Mouse (Mus musculus) liver, embryonic 11.5 days (tissue): ENCODE results near the gene Aspa. TPM values are rescaled to one million over a fixed set of nuclear protein-coding genes. Genes with fewer than 3 reads are reported as not detected.

Experiments
- ATAC-seq: fragments of 200-750 bp; cut with Nextera tagmentation; replicated peaks from 2 replicates; pipeline ENCODE4 v1.8.0; 2017; ENCODE audit warnings: moderate number of reproducible peaks, mild to moderate bottlenecking, moderate TSS enrichment, moderate library complexity; ENCODE audit not compliant: low FRiP score
- DNase-seq: peaks from one replicate; pipeline ENCODE4 v3.0.0-alpha.2; 2017; ENCODE audit warnings: low spot score
- H3K27ac ChIP-seq: fragments of 300-500 bp; sonication (generic); 2 replicates; pipeline ENCODE4 v1.5.1; 2014; ENCODE audit warnings: mild to moderate bottlenecking, low read depth, low read length, control low read depth
- H3K27me3 ChIP-seq: fragments of 300-500 bp; sonication (generic); replicated peaks from 2 replicates; pipeline ENCODE4 v1.6.1; 2014; ENCODE audit warnings: low read length, mixed read lengths; ENCODE audit not compliant: control insufficient read depth, insufficient read depth
- H3K36me3 ChIP-seq: fragments of 300-500 bp; sonication (generic); 2 replicates; pipeline ENCODE4 v1.6.1; 2014; ENCODE audit warnings: mild to moderate bottlenecking, low read length, moderate library complexity, mixed read lengths; ENCODE audit not compliant: control insufficient read depth, insufficient read depth
- H3K4me1 ChIP-seq: fragments of 300-500 bp; sonication (generic); replicated peaks from 2 replicates; pipeline ENCODE4 v1.6.1; 2014; ENCODE audit warnings: low read length, mixed read lengths; ENCODE audit not compliant: control insufficient read depth, insufficient read depth
- H3K4me2 ChIP-seq: fragments of 300-500 bp; sonication (generic); 2 replicates; pipeline ENCODE4 v1.6.1; 2014; ENCODE audit warnings: mild to moderate bottlenecking, control low read depth, moderate library complexity
- H3K4me3 ChIP-seq: fragments of 300-500 bp; sonication (generic); 2 replicates; pipeline ENCODE4 v1.5.1; 2014; ENCODE audit warnings: low read depth, low read length, control low read depth
- H3K9ac ChIP-seq: fragments of 300-500 bp; sonication (generic); 2 replicates; pipeline ENCODE4 v1.6.1; 2014; ENCODE audit warnings: low read depth, low read length, control low read depth
- H3K9me3 ChIP-seq: fragments of 300-500 bp; sonication (generic); 2 replicates; pipeline ENCODE4 v1.6.1; 2016; ENCODE audit warnings: low read length, inconsistent platforms, mixed read lengths; ENCODE audit not compliant: control insufficient read depth
- WGBS: fragments of 180-500 bp; shearing (Covaris S2); extraction: QIAGEN DNeasy Blood & Tissue Kit; methylation state at CpG from one replicate; pipeline ENCODE4 v1.1.7; 2014; 5-methylcytosine and 5-hydroxymethylcytosine counted together
- polyA plus RNA-seq: library from polyadenylated mRNA; unstranded; fragments of >200 nt; fragmentation: Nextera tagmentation; extraction: Ambion mirVana; gene quantifications from 2 replicates; pipeline ENCODE4 v1.2.1, GENCODE M21; 2014

Gene Aspa
- polyA plus RNA-seq, result 0.82 and 2.1 TPM in 2 replicates

DNA sequence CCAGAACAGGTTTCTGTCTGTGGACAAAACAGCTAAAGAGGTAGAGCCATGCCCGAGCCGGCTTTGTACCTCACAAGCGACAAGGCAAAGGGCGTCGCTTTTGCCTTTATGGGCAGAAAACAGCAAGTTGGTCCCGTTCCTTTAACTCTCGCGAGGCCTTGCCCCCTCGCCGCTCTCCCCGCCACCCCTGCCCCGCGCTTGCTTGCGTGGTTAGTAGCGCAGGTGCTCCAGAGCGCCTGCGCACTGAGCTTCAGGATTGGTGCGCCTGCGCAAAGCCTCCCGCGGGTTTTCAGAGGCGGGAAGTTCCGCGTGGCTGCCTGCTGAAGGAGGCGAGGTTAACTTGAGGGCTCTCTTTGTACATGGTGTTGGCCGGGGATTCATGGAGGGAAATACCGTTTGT lies at the start of gene Aspa, which contains the start of the genes Gm49340 and Spata22:
Gene Aspa (minus strand): TSS at position 155 of the 400 bp plus-strand sequence.
Gene Gm49340 (plus strand): TSS at position 300 of the 400 bp plus-strand sequence.
Gene Spata22 (plus strand): TSS at position 300 of the 400 bp plus-strand sequence.
- Histone ChIP-seq H3K4me3 (no peak within 1 kb of the TSS), H3K9ac (no peak within 1 kb of the TSS), H3K27me3 (no peaks in the 10 kb centered on the region), H3K9me3 (no peaks in the 10 kb centered on the region), H3K4me2 (no peak within 1 kb of the TSS), H3K27ac (no peak within 1 kb of the TSS), H3K36me3 (no peaks in the 10 kb centered on the region), H3K4me1 (no peaks in the 10 kb centered on the region)
- ATAC-seq (no peak), DNase-seq (no peak)
- WGBS, result 71% methylated on average over 27 of the region's 27 CpGs

GRCm38 (mm10) chr11:73370946-73371345 lies 41.5 kb upstream of the Aspa start, which contains the start of gene Olfr376:
TSS of gene Olfr376 (plus strand) at chr11:73371246.
- no peak within 1 kb of the TSS for H3K27ac ChIP-seq
- ATAC-seq (no peak), DNase-seq (no peak)
- H3K4me1 ChIP-seq, result no peaks in the 10 kb centered on the region
- H3K9ac ChIP-seq, result no peak within 1 kb of the TSS
- no peak within 1 kb of the TSS for H3K4me2 ChIP-seq
- H3K36me3 ChIP-seq, result no peaks in the 10 kb centered on the region
- H3K9me3 ChIP-seq, result no peaks in the 10 kb centered on the region; the same call in 1 of the 2 replicates
- no peaks in the 10 kb centered on the region for H3K27me3 ChIP-seq
- no peak within 1 kb of the TSS for H3K4me3 ChIP-seq
- 73% methylated on average over 2 of the region's 2 CpGs for WGBS

- Histone ChIP-seq H3K4me3 (no peak within 1 kb of the TSS), H3K9me3 (no peaks in the 10 kb centered on the region), H3K9ac (no peak within 1 kb of the TSS), H3K27ac (no peak within 1 kb of the TSS), H3K36me3 (no peaks in the 10 kb centered on the region), H3K4me1 (no peaks in the 10 kb centered on the region), H3K27me3 (no peaks in the 10 kb centered on the region), H3K4me2 (no peak within 1 kb of the TSS)
- ATAC-seq, result no peak
- 41% methylated on average over 3 of the region's 3 CpGs for WGBS
- DNase-seq, result no peak
Observed at GRCm38 (mm10) chr11:73350483-73350882, 21.1 kb upstream of the Aspa start, which contains the start of gene Olfr20. TSS of gene Olfr20 (plus strand) at chr11:73350783.

DNA sequence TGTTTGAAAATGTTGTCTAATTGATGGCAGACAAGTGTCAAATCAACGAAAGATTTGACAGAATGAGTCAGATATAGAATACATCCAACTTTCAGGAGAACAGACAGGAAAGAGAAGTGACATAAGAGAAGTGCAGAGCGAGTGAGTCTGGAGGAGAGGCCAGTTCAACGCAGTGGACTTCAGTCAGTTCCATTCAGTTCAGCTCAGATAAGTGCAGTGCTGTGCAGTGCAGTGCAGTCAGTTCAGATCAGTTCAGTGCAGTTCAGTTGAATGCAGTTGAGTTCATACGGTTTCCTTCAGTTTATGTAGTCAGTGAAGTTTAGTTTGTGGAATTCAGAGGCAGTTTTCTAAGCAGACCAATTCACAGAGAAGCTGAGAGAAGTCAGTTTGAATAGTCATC lies 7.5 kb upstream of the Aspa start:
- no peak overlapping the region for H3K27ac ChIP-seq
- H3K36me3 ChIP-seq, result no peaks in the 10 kb centered on the region
- H3K9ac ChIP-seq, result no peak overlapping the region
- H3K4me1 ChIP-seq, result no peaks in the 10 kb centered on the region
- no peak overlapping the region for H3K4me2 ChIP-seq
- DNase-seq (no peak), ATAC-seq (no peak)
- WGBS, result 70% methylated on average over 4 of the region's 4 CpGs
- no peak overlapping the region for H3K4me3 ChIP-seq
- H3K9me3 ChIP-seq, result no peaks in the 10 kb centered on the region
- H3K27me3 ChIP-seq, result no peaks in the 10 kb centered on the region

- Histone ChIP-seq H3K4me2 (no peak overlapping the region), H3K9me3 (no peaks in the 10 kb centered on the region), H3K4me1 (no peaks in the 10 kb centered on the region), H3K27me3 (no peaks in the 10 kb centered on the region), H3K9ac (no peak overlapping the region), H3K4me3 (no peak overlapping the region), H3K36me3 (no peaks in the 10 kb centered on the region), H3K27ac (no peak overlapping the region)
- WGBS, result 81% methylated on average over 2 of the region's 2 CpGs
- ATAC-seq (no peak), DNase-seq (no peak)
Observed at GRCm38 (mm10) chr11:73333357-73333756, 4.0 kb upstream of the Aspa start.

GRCm38 (mm10) chr11:73327361-73327760 lies 2.0 kb downstream of the Aspa start:
- Histone ChIP-seq H3K27me3 (no peaks in the 10 kb centered on the region), H3K36me3 (no peaks in the 10 kb centered on the region), H3K4me2 (no peak overlapping the region), H3K4me3 (no peak overlapping the region), H3K27ac (no peak overlapping the region), H3K9me3 (no peaks in the 10 kb centered on the region), H3K4me1 (no peaks in the 10 kb centered on the region), H3K9ac (no peak overlapping the region)
- DNase-seq, result no peak
- no peak for ATAC-seq
- 78% methylated on average over 4 of the region's 4 CpGs for WGBS

DNA sequence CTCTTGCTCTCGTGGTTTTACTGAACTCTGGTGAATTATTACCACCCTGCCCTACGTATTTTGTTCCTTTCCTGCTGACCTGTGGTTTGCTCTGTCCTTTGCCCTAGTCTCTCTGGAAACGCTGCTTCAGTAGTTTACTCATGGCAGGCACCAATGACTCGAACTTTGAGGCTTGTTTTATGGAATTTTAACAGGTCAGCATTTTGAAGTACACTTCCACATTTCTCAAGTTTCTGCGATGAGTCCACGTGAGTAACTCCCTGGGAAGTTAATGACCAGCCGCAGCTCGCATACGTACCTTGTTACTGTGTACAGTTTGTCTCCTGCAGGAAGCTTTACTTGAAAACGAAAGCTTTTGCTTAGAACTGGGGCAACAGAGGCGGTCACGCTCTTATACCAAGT lies 2.9 kb downstream of the Aspa start:
- Histone ChIP-seq H3K4me1 (no peaks in the 10 kb centered on the region), H3K4me3 (no peak overlapping the region), H3K27ac (no peak overlapping the region), H3K9ac (no peak overlapping the region), H3K27me3 (no peaks in the 10 kb centered on the region), H3K36me3 (no peaks in the 10 kb centered on the region), H3K9me3 (no peaks in the 10 kb centered on the region), H3K4me2 (no peak overlapping the region)
- ATAC-seq (peak; percentile 77), DNase-seq (no peak)
- 46% methylated on average over 12 of the region's 12 CpGs for WGBS

- no peak overlapping the region for H3K9ac ChIP-seq
- no peaks in the 10 kb centered on the region for H3K4me1 ChIP-seq
- no peaks in the 10 kb centered on the region for H3K36me3 ChIP-seq
- H3K4me3 ChIP-seq, result no peak overlapping the region
- ATAC-seq, result no peak
- DNase-seq, result no peak
- no peak overlapping the region for H3K4me2 ChIP-seq
- no peaks in the 10 kb centered on the region for H3K27me3 ChIP-seq
- WGBS, result 68% methylated on average over 9 of the region's 9 CpGs
- no peaks in the 10 kb centered on the region for H3K9me3 ChIP-seq
- H3K27ac ChIP-seq, result no peak overlapping the region
Observed at GRCm38 (mm10) chr11:73323906-73324830, 5.2 kb downstream of the Aspa start.
